Mouse (Mus musculus) midbrain, embryonic 11.5 days (tissue): Measurements from ENCODE around the gene Calhm2. TPM values are rescaled to one million over a fixed set of nuclear protein-coding genes. Genes with fewer than 3 reads are reported as not detected.
A peak's percentile ranks its signal among the peaks of the same experiment; 100 is the strongest.
"Not testable (repeated sequence)": the region's sequence is repeated elsewhere in the genome, so short reads cannot be mapped to it uniquely, and the experiment has no call there.

ENCODE experiments used
- ATAC-seq: fragments of 200-750 bp; cut with Nextera tagmentation; 2 replicates; pipeline ENCODE4 v1.8.0; 2017; ENCODE audit warnings: moderate TSS enrichment, moderate library complexity; ENCODE audit not compliant: low FRiP score
- DNase-seq: peaks from one replicate; pipeline ENCODE4 v3.0.0; 2015; ENCODE audit warnings: low spot score; ENCODE audit errors: missing footprints
- H3K27ac ChIP-seq: fragments of 300-500 bp; sonication (generic); 2 replicates; pipeline ENCODE4 v1.5.1; 2014; ENCODE audit warnings: low read depth, low read length
- H3K27me3 ChIP-seq: fragments of 300-500 bp; sonication (generic); 2 replicates; pipeline ENCODE4 v1.6.1; 2014; ENCODE audit warnings: mild to moderate bottlenecking, low read length, moderate library complexity, mixed read lengths; ENCODE audit not compliant: control insufficient read depth, insufficient read depth
- H3K36me3 ChIP-seq: fragments of 300-500 bp; sonication (generic); 2 replicates; pipeline ENCODE4 v1.6.1; 2014; ENCODE audit warnings: mild to moderate bottlenecking, low read length, moderate library complexity, mixed read lengths; ENCODE audit not compliant: control insufficient read depth, insufficient read depth
- H3K4me1 ChIP-seq: fragments of 300-500 bp; sonication (generic); 2 replicates; pipeline ENCODE4 v1.6.1; 2014; ENCODE audit warnings: low read length; ENCODE audit not compliant: control insufficient read depth, insufficient read depth
- H3K4me2 ChIP-seq: fragments of 300-500 bp; sonication (generic); 2 replicates; pipeline ENCODE4 v1.6.1; 2014; ENCODE audit warnings: mild to moderate bottlenecking, moderate library complexity
- H3K4me3 ChIP-seq: fragments of 300-500 bp; sonication (generic); 2 replicates; pipeline ENCODE4 v1.5.1; 2014; ENCODE audit warnings: low read depth, low read length
- H3K9ac ChIP-seq: fragments of 300-500 bp; sonication (generic); 2 replicates; pipeline ENCODE4 v1.6.1; 2014; ENCODE audit warnings: low read length
- H3K9me3 ChIP-seq: fragments of 300-500 bp; sonication (generic); 2 replicates; pipeline ENCODE4 v1.6.1; 2016; ENCODE audit warnings: low read length; ENCODE audit not compliant: control insufficient read depth
- WGBS: fragments of 180-500 bp; shearing (Covaris S2); extraction: QIAGEN DNeasy Blood & Tissue Kit; methylation state at CpG from one replicate; pipeline ENCODE4 v1.1.7; 2014; 5-methylcytosine and 5-hydroxymethylcytosine counted together
- polyA plus RNA-seq: library from polyadenylated mRNA; unstranded; fragments of >200 nt; fragmentation: Nextera tagmentation; extraction: Ambion mirVana; gene quantifications from 2 replicates; pipeline ENCODE4 v1.2.1, GENCODE M21; 2014

Calhm2 gene
- polyA plus RNA-seq, 1 experiment from 2014 or later: 0.37 TPM

GRCm38 (mm10) chr19:47157664-47158063, 19.6 kb upstream of the Calhm2 start, which contains the start of gene Calhm3:
Gene Calhm3, minus strand, starts transcription at chr19:47157764.
- Histone ChIP-seq H3K4me3 (no peak within 1 kb of the TSS), H3K27me3 (no peaks in the 10 kb centered on the region), H3K4me1 (no peaks in the 10 kb centered on the region), H3K9me3 (no peaks in the 10 kb centered on the region), H3K4me2 (no peak within 1 kb of the TSS), H3K27ac (no peak within 1 kb of the TSS), H3K9ac (no peak within 1 kb of the TSS), H3K36me3 (no peaks in the 10 kb centered on the region)
- DNase-seq: no peak
- 86% methylated on average over 11 of the region's 11 CpGs for WGBS
- ATAC-seq: no peak

- DNase-seq: no peak
- no peaks in the 10 kb centered on the region for H3K4me1 ChIP-seq
- no peaks in the 10 kb centered on the region for H3K9me3 ChIP-seq
- H3K9ac ChIP-seq: no peak overlapping the region
- 87% methylated on average over 7 of the region's 7 CpGs for WGBS
- peaks cover 6% of the 10 kb centered on the region; the same call in 1 of the 2 replicates for H3K27me3 ChIP-seq
- no peak overlapping the region for H3K4me3 ChIP-seq
- no peak for ATAC-seq
- no peaks in the 10 kb centered on the region for H3K36me3 ChIP-seq
- H3K4me2 ChIP-seq: no peak overlapping the region
- no peak overlapping the region for H3K27ac ChIP-seq
Observed at GRCm38 (mm10) chr19:47153767-47154166, 15.7 kb upstream of the Calhm2 start.

GRCm38 (mm10) chr19:47152062-47152369, 13.9 kb upstream of the Calhm2 start:
- Histone ChIP-seq H3K4me2 (peak overlapping the region; percentile 49), H3K4me3 (no peak overlapping the region; the same call in 1 of the 2 replicates), H3K27ac (no peak overlapping the region), H3K36me3 (no peaks in the 10 kb centered on the region), H3K4me1 (no peaks in the 10 kb centered on the region), H3K9me3 (no peaks in the 10 kb centered on the region), H3K9ac (peak overlapping the region; percentile 47; the same call in 1 of the 2 replicates), H3K27me3 (peaks cover 6% of the 10 kb centered on the region; the same call in 1 of the 2 replicates)
- no peak for ATAC-seq
- DNase-seq: no peak
- WGBS: 70% methylated on average over 12 of the region's 12 CpGs

GRCm38 (mm10) chr19:47151332-47152061, 13.4 kb upstream of the Calhm2 start:
- no peak for ATAC-seq
- DNase-seq: peak; percentile 89
- no peaks in the 10 kb centered on the region for H3K36me3 ChIP-seq
- no peak overlapping the region for H3K27ac ChIP-seq
- H3K27me3 ChIP-seq: peaks cover 6% of the 10 kb centered on the region; the same call in 1 of the 2 replicates
- 21% methylated on average over 32 of the region's 32 CpGs for WGBS
- H3K4me2 ChIP-seq: peak overlapping the region; percentile 49
- H3K4me1 ChIP-seq: no peaks in the 10 kb centered on the region
- H3K4me3 ChIP-seq: peak overlapping the region; percentile 25
- H3K9me3 ChIP-seq: no peaks in the 10 kb centered on the region
- peak overlapping the region; percentile 47 for H3K9ac ChIP-seq

GRCm38 (mm10) chr19:47149854-47150253, 11.8 kb upstream of the Calhm2 start:
- Histone ChIP-seq H3K9me3 (no peaks in the 10 kb centered on the region), H3K9ac (no peak overlapping the region), H3K4me1 (no peaks in the 10 kb centered on the region), H3K36me3 (no peaks in the 10 kb centered on the region), H3K4me2 (no peak overlapping the region), H3K4me3 (no peak overlapping the region), H3K27me3 (peaks cover 6% of the 10 kb centered on the region; the same call in 1 of the 2 replicates), H3K27ac (no peak overlapping the region)
- DNase-seq (no peak), ATAC-seq (no peak)
- WGBS: 67% methylated on average over 3 of the region's 4 CpGs

GRCm38 (mm10) chr19:47148267-47148847, 10.3 kb upstream of the Calhm2 start:
- H3K9ac ChIP-seq: no peak overlapping the region
- H3K27me3 ChIP-seq: peaks cover 6% of the 10 kb centered on the region; the same call in 1 of the 2 replicates
- no peaks in the 10 kb centered on the region for H3K36me3 ChIP-seq
- H3K4me3 ChIP-seq: no peak overlapping the region
- H3K4me1 ChIP-seq: no peaks in the 10 kb centered on the region
- no peak for DNase-seq
- no peak for ATAC-seq
- H3K9me3 ChIP-seq: no peaks in the 10 kb centered on the region
- no peak overlapping the region for H3K4me2 ChIP-seq
- WGBS: 79% methylated on average over 5 of the region's 5 CpGs
- H3K27ac ChIP-seq: no peak overlapping the region

GRCm38 (mm10) chr19:47144154-47144553, 6.1 kb upstream of the Calhm2 start, which contains the start of gene Calhm1:
Gene Calhm1, minus strand, starts transcription at chr19:47144254.
- Histone ChIP-seq H3K9ac (no peak within 1 kb of the TSS), H3K36me3 (no peaks in the 10 kb centered on the region), H3K4me1 (no peaks in the 10 kb centered on the region), H3K27ac (no peak within 1 kb of the TSS), H3K4me2 (no peak within 1 kb of the TSS), H3K9me3 (no peaks in the 10 kb centered on the region), H3K27me3 (no peaks in the 10 kb centered on the region), H3K4me3 (no peak within 1 kb of the TSS)
- WGBS: 92% methylated on average over 6 of the region's 6 CpGs
- no peak for DNase-seq
- no peak for ATAC-seq

- Histone ChIP-seq H3K9me3 (no peaks in the 10 kb centered on the region), H3K36me3 (no peaks in the 10 kb centered on the region), H3K27ac (no peak overlapping the region), H3K4me1 (peaks cover 1% of the 10 kb centered on the region), H3K4me3 (no peak overlapping the region), H3K27me3 (no peaks in the 10 kb centered on the region), H3K9ac (no peak overlapping the region), H3K4me2 (no peak overlapping the region)
- DNase-seq (no peak), ATAC-seq (no peak)
- WGBS: 85% methylated on average over 6 of the region's 6 CpGs
Observed at GRCm38 (mm10) chr19:47142438-47142837, 4.3 kb upstream of the Calhm2 start.

GRCm38 (mm10) chr19:47139611-47140010, 1.5 kb upstream of the Calhm2 start:
- not testable (repeated sequence) for H3K27ac ChIP-seq, DNase-seq, H3K36me3 ChIP-seq, H3K27me3 ChIP-seq, H3K9ac ChIP-seq, H3K4me2 ChIP-seq, H3K4me3 ChIP-seq, H3K4me1 ChIP-seq, H3K9me3 ChIP-seq, ATAC-seq
- 45% methylated on average over 7 of the region's 7 CpGs for WGBS
